ENCODE assay signal across 8 mouse cellular contexts in the genomic region with DNA sequence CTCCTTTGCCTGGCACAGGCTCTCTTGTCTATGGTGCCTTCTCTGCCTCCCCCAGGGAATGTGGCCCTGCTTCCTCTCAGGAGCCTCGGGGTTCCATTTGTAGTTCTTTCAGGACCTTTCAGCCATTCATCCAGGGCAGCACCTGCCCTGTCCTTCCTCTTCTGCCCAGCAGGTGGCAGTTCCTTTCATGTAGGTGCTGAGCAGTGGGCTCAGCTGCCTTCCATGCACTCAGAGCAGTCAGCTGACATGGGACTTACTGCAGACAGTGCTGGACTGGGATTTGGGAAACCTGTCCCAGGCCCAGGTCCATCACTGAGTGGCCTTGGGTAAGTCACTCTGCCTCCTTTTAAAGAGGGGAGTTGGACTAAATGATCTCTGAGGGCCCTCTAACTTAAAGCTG.
DNase-seq lines count a peak whose midpoint lies in the region; ATAC-seq and TF ChIP-seq lines count a peak whose summit lies in the region.

No protein-coding gene starts in this region.

- H3K9ac ChIP-seq in hindbrain, embryonic 13.5 days, result no peak overlapping the region
- H3K9ac ChIP-seq in limb, embryonic 13.5 days, result no peak overlapping the region

- H3K4me1 ChIP-seq in G1E (ENCODE audit: insufficient read depth, low read depth, low read length), result peaks cover 7% of the 10 kb centered on the region
- peaks cover 31% of the 10 kb centered on the region for H3K4me1 ChIP-seq in hindbrain, embryonic 13.5 days (replicated peaks)
- H3K4me1 ChIP-seq in limb, embryonic 13.5 days, result peaks cover 3% of the 10 kb centered on the region; the same call in 1 of the 2 replicates

- ATAC-seq in G1E (ENCODE audit: extremely low read depth, insufficient number of reproducible peaks, low FRiP score, poor library complexity, severe bottlenecking), result peak; percentile 46
- peak; percentile 87 for ATAC-seq in common myeloid progenitor, adult 5-6 weeks (replicated peaks; ENCODE audit: low read depth, poor library complexity, severe bottlenecking)
- ATAC-seq in hindbrain, embryonic 13.5 days (ENCODE audit: low FRiP score), result 0 out of 2 replicates have a peak, but pooled peaks have one; percentile 59
- ATAC-seq in limb, embryonic 13.5 days (ENCODE audit: low FRiP score, low read depth), result peak; percentile 59; the same call in 1 of the 2 replicates
- ATAC-seq in monocyte, adult 5-6 weeks (replicated peaks; ENCODE audit: insufficient number of reproducible peaks, low FRiP score, low TSS enrichment, poor library complexity, severe bottlenecking), result peak; percentile 34; the same call in 1 of the 2 replicates

- H3K9me3 ChIP-seq in G1E (replicated peaks), result no peaks in the 10 kb centered on the region
- H3K9me3 ChIP-seq in hindbrain, embryonic 13.5 days, result no peaks in the 10 kb centered on the region
- no peaks in the 10 kb centered on the region for H3K9me3 ChIP-seq in limb, embryonic 13.5 days

- H3K4me3 ChIP-seq in G1E (ENCODE audit: low read depth, low read length), result no peak overlapping the region
- H3K4me3 ChIP-seq in hindbrain, embryonic 13.5 days, result no peak overlapping the region
- H3K4me3 ChIP-seq in limb, embryonic 13.5 days, result no peak overlapping the region

- no peak overlapping the region for H3K4me2 ChIP-seq in hindbrain, embryonic 13.5 days
- H3K4me2 ChIP-seq in limb, embryonic 13.5 days (replicated peaks), result no peak overlapping the region

- WGBS in hindbrain, embryonic 13.5 days, result 16% methylated on average over 1 of the region's 1 CpGs
- WGBS in limb, embryonic 13.5 days, result 8% methylated on average over 1 of the region's 1 CpGs

- peaks cover 80% of the 10 kb centered on the region for H3K36me3 ChIP-seq in G1E (replicated peaks)
- H3K36me3 ChIP-seq in hindbrain, embryonic 13.5 days, result peaks cover 45% of the 10 kb centered on the region
- peaks cover 66% of the 10 kb centered on the region for H3K36me3 ChIP-seq in limb, embryonic 13.5 days

- intact Hi-C loops in gastrocnemius, postnatal 36 days (cut with DNase I), result loop anchor here (2.0 kb wide), 1 partner anchor 33 kb away; no protein-coding TSS in a partner anchor

- peak overlapping the region; percentile 58; the same call in 1 of the 2 replicates for H3K27ac ChIP-seq in hindbrain, embryonic 13.5 days
- H3K27ac ChIP-seq in limb, embryonic 13.5 days, result no peak overlapping the region

- DNase-seq in gastrocnemius, postnatal 10 days, result peak; percentile 29
- no peak for DNase-seq in gastrocnemius, postnatal 36 days
- peak; percentile 17 for DNase-seq in G1E (ENCODE audit: low spot score)
- DNase-seq in thymus, adult 18-20 months, result peak; percentile 11 to 23

- peak; percentile 69 for TF ChIP-seq CTCF in G1E (IDR thresholded peaks at IDR 0.05; ENCODE audit: low read depth, low read length)

- no peaks in the 10 kb centered on the region for H3K27me3 ChIP-seq in G1E (ENCODE audit: insufficient read depth, low read length)
- H3K27me3 ChIP-seq in hindbrain, embryonic 13.5 days, result no peaks in the 10 kb centered on the region
- H3K27me3 ChIP-seq in limb, embryonic 13.5 days, result no peaks in the 10 kb centered on the region

Comparison
In these comparisons a context has a peak if more than half of its experiments do, and no peak if none do; other contexts are left out.
1. DNase-seq: peak in gastrocnemius, postnatal 10 days (single experiment), G1E (single experiment) and thymus, adult 18-20 months (2 of 2); none in gastrocnemius, postnatal 36 days (0 of 2).
2. ATAC-seq: peak in every context shown above with its lines; median percentile 87 in common myeloid progenitor, adult 5-6 weeks; 59 in hindbrain, embryonic 13.5 days; 59 in limb, embryonic 13.5 days; 46 in G1E; 34 in monocyte, adult 5-6 weeks.